Mouse (Mus musculus): ENCODE data around the gene Tle3. TPM values are rescaled to one million over a fixed set of nuclear protein-coding genes. Genes with fewer than 3 reads are reported as not detected.
A peak's percentile ranks its signal among the peaks of the same experiment; 100 is the strongest.

Tle3 gene
- total RNA-seq, 2 experiments from 2014 or later = 26.9 to 27.4 TPM

DNA sequence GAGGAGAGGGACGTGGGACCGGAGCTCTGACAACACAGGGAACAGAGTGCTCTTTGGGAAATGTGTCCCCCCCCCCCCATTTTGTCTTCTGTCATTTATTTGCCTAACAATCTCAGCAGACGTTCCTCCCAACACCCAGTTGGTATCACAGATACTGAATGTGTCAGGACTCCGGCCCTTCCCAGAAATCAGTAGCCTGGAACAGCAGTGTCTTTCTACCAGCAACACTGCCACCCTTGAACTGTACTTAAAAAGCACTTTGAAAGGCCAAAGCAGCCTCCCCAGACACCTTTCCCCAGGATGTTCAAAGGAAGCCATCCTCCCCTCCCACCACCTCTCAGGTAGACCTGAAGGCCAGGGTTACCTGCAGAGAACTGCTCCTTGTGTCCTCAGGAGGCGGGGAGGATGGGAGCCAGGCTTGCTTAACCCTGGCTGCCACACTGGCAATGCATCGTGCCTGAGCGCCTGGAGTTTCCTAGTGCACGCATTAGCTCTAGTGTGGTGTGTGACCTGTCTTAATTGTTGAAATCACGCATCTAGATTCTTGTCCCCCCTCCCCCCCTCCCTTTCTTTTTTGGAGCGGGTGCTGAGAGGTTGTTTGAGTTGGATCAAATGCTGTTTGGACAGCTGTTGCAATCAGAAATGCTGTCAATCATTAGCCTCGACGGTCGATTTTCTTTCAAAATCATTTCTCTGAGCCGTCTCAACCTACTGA lies 16.7 kb downstream of the Tle3 start:
- no peak for DNase-seq
- intact Hi-C loops (cut with DNase I) = no loop called here

DNA sequence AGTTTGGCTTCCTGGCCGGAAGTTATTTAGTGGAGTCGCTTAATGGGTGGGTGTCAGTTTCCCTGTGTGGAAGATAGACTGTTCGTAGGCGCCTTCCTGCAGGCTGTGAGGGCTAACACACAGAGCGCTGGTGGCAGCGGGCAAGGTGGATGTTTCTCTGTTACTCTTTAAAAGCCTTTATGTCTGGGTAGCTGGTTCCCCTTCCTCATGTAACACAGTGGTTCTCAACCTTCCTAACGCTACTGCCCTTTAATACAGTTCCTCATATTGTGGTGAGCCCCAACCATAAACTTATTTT lies 17.2 kb downstream of the Tle3 start:
- intact Hi-C loops (cut with DNase I) = no loop called here
- no peak for DNase-seq

DNA sequence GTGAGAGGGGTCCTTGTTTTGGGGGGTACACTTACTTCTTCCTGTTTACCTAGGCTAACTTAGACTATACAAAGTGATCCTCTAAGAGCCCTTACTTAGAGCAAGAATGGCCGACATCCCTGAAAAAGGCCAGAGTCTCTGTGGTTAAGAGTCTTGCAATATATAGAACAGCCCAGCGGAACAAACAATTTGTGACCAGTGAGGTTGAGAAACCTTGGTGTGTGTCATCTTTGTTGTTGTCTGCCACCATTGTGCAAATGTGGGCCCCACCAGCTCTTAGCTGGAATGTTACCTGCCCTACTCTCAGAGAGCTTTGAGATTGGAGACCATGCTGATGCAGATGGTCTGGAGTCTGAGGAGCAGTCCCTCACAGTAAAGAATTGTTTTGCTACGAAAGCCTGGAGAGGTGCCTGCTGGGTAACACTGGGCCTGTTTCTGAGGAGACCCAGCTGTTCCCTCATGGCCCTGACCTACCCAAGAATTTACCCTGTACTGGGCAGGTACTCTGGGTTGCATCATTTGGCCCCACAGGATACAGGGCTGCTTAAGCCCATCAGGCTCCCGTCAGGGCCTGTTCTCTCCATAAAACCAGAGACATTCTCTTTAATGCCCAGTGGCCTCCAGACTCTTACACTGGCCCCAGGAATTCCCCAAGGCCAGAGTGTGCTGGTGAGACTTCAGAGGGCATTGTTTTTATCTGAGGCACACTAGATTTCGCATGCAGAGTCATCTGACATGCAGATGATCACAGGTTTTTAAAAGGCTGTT lies 19.6 kb downstream of the Tle3 start:
- DNase-seq = no peak
- intact Hi-C loops (cut with DNase I) = no loop called here

DNA sequence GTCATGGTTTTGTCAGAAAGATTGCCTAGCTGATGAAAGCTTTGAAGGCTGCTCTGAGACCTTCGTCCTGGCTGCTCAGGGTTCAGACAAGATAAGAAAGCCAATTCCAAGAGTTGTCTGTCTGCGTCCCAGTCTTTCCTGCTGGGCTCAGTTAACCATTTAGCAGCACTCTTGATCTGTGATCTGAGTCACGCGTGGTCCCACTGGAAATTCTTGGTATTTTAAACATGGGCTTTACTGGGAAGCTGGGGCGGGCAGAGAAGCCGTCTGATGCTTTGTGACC lies 20.1 kb downstream of the Tle3 start:
- intact Hi-C loops (cut with DNase I) = no loop called here
- no peak for DNase-seq

DNA sequence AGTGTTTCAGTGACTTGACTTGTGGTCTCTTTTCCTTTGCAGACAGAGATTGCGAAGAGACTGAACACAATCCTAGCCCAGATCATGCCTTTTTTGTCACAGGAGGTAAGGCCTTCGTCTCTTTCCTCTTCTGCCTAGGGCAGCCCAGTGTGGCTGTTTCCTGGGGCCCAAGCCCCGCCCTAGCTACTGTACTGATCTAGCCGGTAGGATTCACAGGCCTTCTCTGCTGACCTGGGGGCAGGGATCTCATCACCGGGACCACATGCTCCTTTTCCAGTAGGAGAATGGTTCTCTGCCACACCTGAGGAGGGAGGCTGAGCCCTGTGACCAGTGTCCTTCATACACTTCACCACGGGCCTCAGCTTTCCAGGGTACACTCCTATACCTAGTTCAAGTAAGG lies 21.0 kb downstream of the Tle3 start:
- intact Hi-C loops (cut with DNase I) = no loop called here
- DNase-seq = no peak

DNA sequence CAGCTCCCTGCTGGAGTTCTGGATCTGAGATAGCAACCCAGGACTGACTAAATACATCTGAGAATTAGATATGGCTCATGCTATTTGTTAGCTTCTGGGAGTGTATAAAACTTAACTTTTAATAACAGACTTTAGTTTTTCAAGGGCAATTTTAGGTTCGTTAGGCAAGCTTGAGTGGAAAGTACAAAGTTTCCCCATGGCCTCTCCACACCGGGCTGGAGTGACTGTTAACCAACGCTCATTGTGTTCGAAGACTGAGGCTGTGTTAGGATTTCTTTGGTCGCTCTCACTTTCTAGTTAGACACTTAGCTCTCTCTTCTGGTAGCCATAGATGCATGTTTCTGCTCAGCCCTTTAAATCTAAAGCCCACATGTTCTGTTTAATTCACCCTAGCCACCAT lies 21.7 kb downstream of the Tle3 start:
- no peak for DNase-seq
- intact Hi-C loops (cut with DNase I) = no loop called here

DNA sequence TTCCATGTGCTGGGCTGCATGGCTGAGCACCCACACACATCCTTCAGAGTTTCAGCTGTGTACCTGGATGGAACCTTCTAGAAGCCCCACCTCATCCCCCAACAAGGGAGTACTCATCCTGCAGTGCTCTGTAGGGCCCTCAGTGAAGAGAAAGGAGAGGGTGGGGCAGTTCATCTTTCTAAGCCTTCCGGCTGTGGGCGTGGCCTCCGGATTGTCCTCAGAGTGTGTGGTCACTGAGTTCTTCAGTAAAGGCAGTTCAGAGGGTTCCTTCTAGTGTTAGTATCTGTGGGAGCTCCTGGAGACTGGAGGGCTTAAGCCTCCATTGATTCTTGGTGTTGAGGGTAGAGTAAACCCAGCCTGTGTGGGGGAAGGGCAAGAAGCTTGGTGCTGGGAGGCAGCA lies 22.9 kb downstream of the Tle3 start:
- no peak for DNase-seq
- intact Hi-C loops (cut with DNase I) = no loop called here

DNA sequence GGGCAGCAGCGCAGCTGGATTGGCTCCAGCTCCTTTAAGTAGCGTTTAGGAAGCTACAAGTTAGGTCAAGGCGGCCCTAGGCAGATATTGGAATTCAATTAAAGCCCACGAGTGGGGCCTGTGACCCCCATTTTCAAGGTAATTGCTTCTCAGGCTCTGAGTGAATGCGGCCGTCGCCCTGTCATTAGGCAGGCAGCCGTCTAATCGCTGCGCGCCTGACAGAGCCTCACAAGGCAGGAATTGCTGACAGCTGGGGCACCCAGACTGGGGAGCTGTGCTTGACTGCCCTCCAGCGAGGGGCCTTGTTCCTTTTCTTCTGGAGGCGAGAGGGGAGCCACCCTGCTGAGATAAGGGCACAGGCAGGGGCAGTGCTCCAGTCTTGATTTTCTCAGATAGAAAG lies 24.3 kb downstream of the Tle3 start:
- no peak for DNase-seq
- intact Hi-C loops (cut with DNase I) = no loop called here

DNA sequence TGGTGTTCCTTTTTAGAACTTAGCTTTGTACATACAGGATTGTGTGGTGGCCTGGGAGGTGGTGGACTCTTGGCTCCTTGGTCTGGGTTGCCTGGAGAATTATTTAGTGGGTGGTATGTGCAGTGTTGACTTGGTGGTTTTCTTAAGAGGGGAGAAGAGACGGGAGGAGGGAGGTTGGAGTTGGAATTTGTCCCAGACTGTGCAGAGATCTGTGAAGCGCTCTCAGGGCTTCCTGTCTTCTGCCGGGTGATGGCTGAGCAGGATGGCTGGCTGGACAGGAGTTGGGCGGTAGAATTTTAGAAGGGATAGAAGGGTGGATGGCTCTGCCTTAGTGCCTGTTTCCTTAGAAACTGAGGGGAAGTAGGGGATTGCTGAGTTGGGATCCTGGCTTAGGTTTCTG lies 25.0 kb downstream of the Tle3 start:
- intact Hi-C loops (cut with DNase I) = no loop called here
- no peak for DNase-seq

DNA sequence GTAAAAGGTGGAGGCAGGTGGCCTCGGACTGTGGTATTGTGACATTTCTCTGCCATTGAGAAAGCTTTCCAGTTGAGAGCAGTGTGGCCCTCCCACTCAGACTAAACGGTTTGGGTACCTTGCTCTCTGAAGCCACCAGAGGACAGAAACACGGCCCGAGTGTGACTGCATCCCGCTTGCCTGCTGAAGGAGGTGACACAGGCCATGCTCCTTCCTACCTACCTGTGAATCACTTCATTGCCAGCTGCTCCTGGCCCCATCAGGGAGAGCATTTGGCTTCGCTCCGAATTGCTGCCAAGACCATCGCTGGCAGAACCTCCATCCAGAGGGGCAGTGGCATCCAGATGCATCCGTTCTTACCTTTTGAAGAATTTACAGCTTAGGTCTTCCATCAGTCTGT lies 26.0 kb downstream of the Tle3 start:
- no peak for DNase-seq
- intact Hi-C loops (cut with DNase I) = no loop called here

DNA sequence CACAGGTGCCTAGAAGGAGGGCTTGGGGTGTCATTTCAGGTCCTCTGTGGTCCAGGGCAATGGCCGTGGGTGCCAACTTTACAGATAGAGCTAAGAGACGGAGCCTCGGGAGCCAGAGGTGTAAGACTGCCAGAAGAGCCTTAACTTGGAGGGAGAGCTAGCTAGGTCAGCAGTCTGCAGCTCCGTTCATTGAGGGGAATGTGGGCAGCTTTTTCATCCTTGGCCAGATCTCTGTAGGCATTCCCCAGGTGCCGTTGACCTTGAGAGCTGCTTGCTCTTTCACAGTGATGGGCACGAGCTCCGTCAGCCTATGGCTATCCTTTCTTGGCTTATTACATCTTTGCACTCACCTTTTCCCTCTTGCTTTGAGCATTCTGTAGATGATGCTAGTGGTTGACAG lies 28.0 kb downstream of the Tle3 start:
- intact Hi-C loops (cut with DNase I) = no loop called here
- DNase-seq = no peak

DNA sequence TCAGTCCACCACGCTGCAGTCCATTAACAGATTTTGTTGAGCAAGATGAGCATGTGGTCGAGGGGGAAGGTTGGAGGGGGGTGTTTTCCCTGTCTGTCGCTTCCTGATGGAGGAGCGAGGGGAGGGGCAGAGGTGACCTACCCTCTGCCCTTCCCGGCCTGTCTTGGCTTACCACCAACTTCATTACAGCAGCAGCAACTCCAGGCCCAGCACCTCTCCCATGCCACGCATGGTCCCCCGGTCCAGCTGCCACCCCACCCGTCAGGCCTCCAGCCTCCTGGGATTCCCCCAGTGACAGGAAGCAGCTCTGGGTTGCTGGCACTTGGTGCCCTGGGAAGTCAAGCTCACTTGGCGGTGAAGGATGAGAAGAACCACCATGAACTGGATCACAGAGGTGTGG lies 29.5 kb downstream of the Tle3 start:
- intact Hi-C loops (cut with DNase I) = no loop called here
- DNase-seq = no peak

DNA sequence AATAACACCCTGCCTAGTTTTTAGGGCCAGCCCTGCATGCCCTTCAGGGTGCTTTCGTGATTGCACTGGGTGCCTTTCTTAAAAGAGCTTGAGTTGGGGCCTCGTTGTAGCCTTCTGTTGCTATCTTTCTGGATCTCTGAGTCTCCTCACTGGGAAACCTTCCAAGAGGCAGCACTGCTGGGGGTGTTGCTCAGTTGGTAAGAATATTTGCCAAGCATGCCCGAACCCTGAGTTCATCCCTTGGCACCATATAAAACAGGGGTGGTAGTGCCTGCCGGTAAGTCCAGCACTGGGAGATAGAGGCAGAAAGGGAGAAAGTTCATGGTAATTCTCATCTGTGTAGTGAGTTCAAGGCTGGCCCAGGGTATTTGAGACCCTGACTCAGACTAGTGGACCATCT lies 30.1 kb downstream of the Tle3 start:
- no peak for DNase-seq
- intact Hi-C loops (cut with DNase I) = no loop called here

DNA sequence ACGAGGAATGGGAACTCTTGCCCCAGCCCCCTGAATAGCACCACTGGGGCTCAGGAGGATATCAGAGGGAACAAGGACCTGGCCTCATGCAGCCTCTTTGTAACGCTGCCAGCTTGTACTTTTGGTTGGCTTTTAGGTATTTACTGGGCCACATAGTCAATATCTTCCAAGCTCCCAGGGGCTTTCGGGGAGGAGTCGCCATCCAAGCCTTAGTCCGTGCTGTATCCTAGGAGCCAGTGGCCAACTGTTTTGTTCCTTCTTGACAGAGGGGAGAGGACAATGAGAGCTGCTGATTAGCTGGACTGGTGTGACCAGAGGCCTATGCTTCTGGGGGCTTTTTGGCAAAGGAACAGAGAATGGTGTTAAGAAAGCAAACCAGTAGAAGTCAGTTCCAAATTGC lies 30.6 kb downstream of the Tle3 start:
- DNase-seq = no peak
- intact Hi-C loops (cut with DNase I) = no loop called here

DNA sequence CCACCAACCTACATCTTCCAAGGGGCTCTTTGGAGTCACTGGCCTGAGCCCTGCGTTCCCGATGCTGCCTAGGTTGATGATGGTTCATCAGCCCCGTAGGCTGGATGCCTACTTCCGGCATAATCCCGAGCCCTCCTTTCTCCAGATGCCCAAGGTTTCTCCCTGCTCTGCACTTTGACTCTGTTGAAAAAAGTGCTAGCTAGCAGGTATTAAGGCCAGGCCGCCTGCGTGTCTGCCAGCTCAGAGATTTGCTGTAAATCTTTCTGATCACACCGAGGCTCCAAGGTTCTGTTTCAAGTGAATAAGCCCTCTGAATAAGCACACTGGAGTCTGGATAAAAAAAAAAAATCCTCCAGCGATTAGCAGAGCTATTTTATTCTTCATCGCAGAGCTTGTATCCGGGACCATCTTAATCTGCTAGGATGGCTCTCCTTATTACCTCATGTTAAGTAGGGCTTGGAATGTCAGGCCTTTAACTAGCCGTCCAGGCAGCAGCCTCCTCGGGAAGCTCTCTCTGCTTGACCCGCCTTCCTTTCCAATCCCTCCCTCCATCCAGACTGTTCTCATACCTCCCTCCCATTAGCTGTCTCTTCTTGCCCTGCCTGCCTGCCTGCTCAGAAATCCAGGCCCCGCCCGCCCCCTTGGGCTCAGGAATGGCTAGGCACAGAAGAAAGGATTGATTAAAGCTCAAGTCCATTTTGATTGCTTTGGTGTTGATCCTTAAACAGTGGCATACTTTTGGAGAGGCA lies 31.9 kb downstream of the Tle3 start:
- no peak for DNase-seq
- intact Hi-C loops (cut with DNase I) = no loop called here

DNA sequence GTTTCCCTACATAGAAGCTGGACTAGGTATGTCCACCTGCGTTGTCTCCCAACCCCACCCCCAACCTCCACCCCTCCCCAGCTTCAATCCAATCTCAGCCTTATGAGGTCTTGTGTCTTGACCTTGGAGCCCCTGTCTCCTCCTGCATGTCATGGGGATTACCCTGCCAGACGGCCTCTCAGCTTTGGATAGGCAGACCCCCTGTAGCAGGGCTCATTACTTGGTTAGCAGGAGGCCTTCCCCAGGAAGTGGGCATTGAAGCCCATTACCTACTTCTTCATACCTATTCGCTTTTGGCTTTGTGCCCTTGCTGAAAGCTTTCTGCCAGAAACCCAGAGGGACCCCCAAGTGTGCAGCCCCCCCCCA lies 32.4 kb downstream of the Tle3 start:
- no peak for DNase-seq
- intact Hi-C loops (cut with DNase I) = no loop called here

DNA sequence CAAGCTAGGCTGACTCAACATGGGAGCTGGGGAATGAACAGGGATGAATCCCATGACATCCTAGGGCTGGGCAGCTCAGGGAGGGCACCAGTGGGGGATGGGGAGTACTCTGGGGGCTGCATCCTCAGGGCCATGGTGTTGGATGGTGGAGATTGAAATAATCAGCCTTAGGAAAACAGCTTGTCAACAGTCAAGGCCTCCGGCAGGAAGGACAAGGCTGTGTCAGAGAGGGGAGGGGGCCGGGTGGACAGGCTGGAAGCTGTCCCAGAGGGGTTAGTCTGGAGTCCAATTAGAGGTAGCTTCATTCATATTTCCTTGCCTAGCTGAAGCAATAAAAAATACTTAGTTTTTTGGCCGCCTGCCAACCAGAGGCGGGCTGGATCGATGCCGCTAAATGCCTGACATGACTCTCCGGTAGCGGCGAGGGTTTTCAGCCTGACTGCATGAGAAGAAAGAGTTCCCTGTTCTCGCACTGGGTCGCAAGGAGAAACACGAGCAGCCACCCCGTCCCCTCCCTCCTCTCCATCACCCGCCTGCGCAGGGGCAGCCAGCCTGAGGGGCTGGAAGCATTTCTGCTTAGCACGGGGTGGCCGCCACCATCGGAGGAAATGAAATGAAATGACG lies 32.9 kb downstream of the Tle3 start:
- peak; percentile 76 to 84 for DNase-seq
- intact Hi-C loops (cut with DNase I) = loop anchor here (1.0 kb wide), 1 partner anchor 32 kb away; no protein-coding TSS in a partner anchor

DNA sequence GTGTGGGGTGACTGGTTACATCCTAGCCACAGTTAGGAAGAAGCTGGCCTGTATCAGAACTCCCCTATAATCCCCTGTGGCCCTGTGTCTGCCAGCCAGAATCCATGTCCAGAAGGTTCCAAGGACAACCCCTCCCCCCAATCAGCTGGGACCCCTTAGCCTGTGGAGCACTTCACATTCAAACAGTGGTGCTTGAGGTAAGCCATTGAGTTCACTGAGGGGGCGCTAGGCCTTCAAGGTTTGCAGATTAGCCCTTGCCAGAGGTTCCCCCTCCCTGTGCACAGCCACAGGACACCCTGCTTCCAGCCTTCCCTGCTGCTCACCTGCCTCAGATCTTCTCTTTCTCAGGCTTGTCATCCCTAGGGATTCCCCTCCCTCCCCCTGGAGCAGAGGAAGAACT lies 34.2 kb downstream of the Tle3 start:
- intact Hi-C loops (cut with DNase I) = no loop called here

DNA sequence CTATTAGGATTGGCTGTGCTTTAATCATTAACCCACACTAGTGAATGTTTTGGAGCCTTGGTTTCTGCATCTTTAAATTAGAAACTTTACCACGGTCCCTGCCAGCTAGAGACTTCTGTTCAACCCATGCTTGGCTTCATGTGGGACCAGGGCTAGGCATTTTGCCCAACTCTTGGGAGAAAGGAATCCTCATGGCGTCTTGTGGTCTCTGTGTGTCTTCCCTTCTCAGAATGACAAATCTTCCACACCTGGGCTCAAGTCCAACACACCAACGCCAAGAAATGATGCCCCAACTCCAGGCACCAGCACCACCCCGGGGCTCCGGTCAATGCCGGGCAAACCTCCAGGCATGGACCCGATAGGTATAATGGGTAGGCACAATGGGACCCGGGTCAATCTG lies 36.9 kb downstream of the Tle3 start:
- no peak for DNase-seq
- intact Hi-C loops (cut with DNase I) = no loop called here

More for the DNA sequence above, 34.2 kb downstream of the Tle3 start:
- no peak for DNase-seq

DNA sequence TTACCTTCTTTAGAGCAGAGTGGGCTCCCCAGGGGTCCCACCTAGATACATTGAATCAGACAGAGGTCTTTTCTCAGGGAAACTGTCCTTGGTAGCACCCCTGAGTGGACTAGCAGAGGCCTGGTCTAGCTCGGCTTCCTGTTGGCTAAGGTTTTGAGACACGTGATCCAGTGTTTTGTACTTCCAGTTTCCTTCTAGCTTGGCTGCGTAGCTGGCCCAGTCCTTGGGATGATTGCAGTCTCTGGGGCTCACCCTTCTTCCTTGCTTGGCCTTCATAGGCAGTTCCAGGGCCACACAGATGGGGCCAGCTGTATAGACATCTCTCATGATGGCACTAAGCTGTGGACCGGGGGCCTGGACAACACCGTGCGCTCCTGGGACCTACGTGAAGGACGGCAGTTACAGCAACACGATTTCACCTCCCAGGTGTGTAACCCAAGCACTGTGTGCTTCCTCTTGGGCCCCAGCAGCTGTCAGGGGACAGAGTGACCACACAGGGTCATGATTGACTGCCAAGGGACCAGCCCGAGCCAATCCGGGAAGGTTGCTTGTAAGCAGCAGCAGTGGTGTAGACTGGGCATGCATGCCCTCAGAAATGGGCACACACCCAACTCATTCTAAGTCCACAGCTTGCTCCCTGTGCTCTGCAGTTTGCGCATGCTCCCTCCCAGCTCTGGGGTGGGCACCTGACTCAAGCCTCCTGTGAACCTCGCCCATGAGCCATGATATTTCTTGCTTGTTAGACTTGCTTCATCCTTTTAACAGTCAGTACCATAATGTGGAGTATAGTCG lies 41.7 kb downstream of the Tle3 start:
- no peak for DNase-seq
- intact Hi-C loops (cut with DNase I) = no loop called here

DNA sequence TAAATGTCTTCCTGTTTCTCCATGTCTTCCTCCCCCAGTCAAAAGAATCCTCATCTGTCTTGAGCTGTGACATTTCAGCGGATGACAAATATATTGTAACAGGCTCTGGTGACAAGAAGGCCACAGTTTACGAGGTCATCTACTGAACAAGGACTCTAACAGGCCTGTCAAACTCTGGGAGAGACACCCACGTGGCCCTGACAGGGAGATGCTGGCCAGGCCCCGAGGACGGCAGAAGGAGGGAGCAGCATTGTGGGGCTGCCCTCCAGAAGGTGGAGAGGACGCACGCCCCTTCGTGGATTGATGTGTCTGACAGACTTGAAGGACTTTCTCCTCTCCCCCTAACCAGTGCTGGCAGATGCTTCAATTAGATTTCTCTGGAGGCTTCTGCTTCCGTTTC lies 44.4 kb downstream of the Tle3 start:
- intact Hi-C loops (cut with DNase I) = no loop called here
- no peak for DNase-seq

Data from heart, postnatal 10 days (tissue).